Mouse (Mus musculus) embryonic facial prominence, embryonic 15.5 days (tissue): ENCODE measurements around the gene 1500009L16Rik. TPM values are rescaled to one million over a fixed set of nuclear protein-coding genes. Genes with fewer than 3 reads are reported as not detected.
A peak's percentile ranks its signal among the peaks of the same experiment; 100 is the strongest.

Experiments
- ATAC-seq: fragments of 200-750 bp; cut with Nextera tagmentation; 2 replicates; pipeline ENCODE4 v1.8.0; 2017; ENCODE audit warnings: low read depth, moderate TSS enrichment; ENCODE audit not compliant: insufficient number of reproducible peaks, low FRiP score, low TSS enrichment
- H3K27ac ChIP-seq: fragments of 300-500 bp; sonication (generic); replicated peaks from 2 replicates; pipeline ENCODE4 v1.5.1; 2015; ENCODE audit warnings: mild to moderate bottlenecking, inconsistent platforms
- H3K27me3 ChIP-seq: fragments of 300-500 bp; sonication (generic); 2 replicates; pipeline ENCODE4 v1.6.1; 2015; ENCODE audit warnings: inconsistent platforms
- H3K36me3 ChIP-seq: fragments of 300-500 bp; sonication (generic); 2 replicates; pipeline ENCODE4 v1.6.1; 2015; ENCODE audit warnings: mild to moderate bottlenecking, inconsistent platforms
- H3K4me1 ChIP-seq: fragments of 300-500 bp; sonication (generic); 2 replicates; pipeline ENCODE4 v1.6.1; 2015; ENCODE audit warnings: inconsistent platforms
- H3K4me2 ChIP-seq: fragments of 300-500 bp; sonication (generic); replicated peaks from 2 replicates; pipeline ENCODE4 v1.6.1; 2015; ENCODE audit warnings: mild to moderate bottlenecking, inconsistent platforms
- H3K4me3 ChIP-seq: fragments of 300-500 bp; sonication (generic); replicated peaks from 2 replicates; pipeline ENCODE4 v1.5.1; 2015; ENCODE audit warnings: mild to moderate bottlenecking, inconsistent platforms
- H3K9ac ChIP-seq: fragments of 300-500 bp; sonication (generic); 2 replicates; pipeline ENCODE4 v1.6.1; 2015; ENCODE audit warnings: inconsistent platforms
- H3K9me3 ChIP-seq: fragments of 300-500 bp; sonication (generic); replicated peaks from 2 replicates; pipeline ENCODE4 v1.6.1; 2016; ENCODE audit warnings: inconsistent platforms
- WGBS: fragments of 180-500 bp; shearing (Covaris S2); methylation state at CpG from one replicate; pipeline ENCODE4 v1.1.7; 2015; 5-methylcytosine and 5-hydroxymethylcytosine counted together
- polyA plus RNA-seq: library from polyadenylated mRNA; unstranded; fragments of >200 nt; fragmentation: Nextera tagmentation; extraction: Ambion mirVana; gene quantifications from 2 replicates; pipeline ENCODE4 v1.2.1, GENCODE M21; 2015

1500009L16Rik gene
- polyA plus RNA-seq: 24.8 and 29.0 TPM in 2 replicates

DNA sequence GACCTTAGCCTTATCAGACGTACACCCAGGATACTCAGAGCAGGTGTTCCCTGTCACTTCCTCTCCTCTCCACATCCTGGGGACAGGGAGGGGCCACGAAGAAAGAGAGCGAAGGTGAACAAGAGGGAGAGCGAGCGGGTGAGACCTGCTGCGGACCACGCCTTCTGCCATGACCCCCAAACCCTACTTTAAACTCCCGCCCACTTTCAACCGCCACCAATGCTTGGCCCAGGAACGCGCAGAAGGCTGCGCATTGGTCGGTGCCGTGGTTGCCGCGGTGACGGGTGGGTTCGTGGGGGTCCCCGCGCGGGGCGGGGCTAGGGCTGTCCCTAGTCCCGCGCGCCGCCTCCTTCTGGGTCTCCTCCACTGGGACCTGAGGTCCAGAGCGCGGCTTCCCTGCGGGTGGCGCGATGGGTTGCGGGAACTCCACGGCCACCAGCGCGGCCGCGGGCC, at the start of gene 1500009L16Rik:
Gene 1500009L16Rik, plus strand, starts transcription at position 287 of the 453 bp plus-strand sequence.
- Histone ChIP-seq H3K9ac (peak within 1 kb of the TSS; percentile 40), H3K36me3 (no peaks in the 10 kb centered on the region), H3K9me3 (no peaks in the 10 kb centered on the region), H3K4me3 (peak within 1 kb of the TSS; percentile 65), H3K4me1 (peaks cover 18% of the 10 kb centered on the region), H3K4me2 (peak within 1 kb of the TSS; percentile 92), H3K27me3 (no peaks in the 10 kb centered on the region), H3K27ac (no peak within 1 kb of the TSS)
- ATAC-seq: peak; percentile 90
- WGBS: 0% methylated on average over 35 of the region's 37 CpGs

DNA sequence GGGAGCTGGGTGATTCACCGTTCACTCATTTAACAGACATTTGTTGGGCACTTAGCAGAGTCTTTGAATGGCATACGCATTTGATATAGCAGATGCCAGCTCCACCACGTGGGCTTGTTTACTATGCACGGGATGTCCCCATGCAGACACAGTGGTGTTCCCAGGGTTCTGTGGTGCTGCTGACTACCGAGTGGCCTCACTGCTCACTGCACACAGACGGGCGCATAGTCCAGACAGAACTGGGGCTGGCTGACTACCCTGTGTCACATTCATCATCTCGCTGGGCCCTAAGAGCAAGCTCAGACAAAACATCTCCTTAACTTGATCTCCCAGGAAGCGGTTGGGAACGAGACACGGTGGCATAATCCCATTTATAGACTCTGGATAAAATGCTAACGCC, 41.3 kb upstream of the 1500009L16Rik start:
- Histone ChIP-seq H3K4me3 (no peak overlapping the region), H3K4me1 (no peaks in the 10 kb centered on the region), H3K4me2 (no peak overlapping the region), H3K36me3 (no peaks in the 10 kb centered on the region), H3K9ac (no peak overlapping the region), H3K9me3 (no peaks in the 10 kb centered on the region), H3K27ac (no peak overlapping the region), H3K27me3 (no peaks in the 10 kb centered on the region)
- WGBS: 73% methylated on average over 12 of the region's 12 CpGs
- ATAC-seq: no peak

DNA sequence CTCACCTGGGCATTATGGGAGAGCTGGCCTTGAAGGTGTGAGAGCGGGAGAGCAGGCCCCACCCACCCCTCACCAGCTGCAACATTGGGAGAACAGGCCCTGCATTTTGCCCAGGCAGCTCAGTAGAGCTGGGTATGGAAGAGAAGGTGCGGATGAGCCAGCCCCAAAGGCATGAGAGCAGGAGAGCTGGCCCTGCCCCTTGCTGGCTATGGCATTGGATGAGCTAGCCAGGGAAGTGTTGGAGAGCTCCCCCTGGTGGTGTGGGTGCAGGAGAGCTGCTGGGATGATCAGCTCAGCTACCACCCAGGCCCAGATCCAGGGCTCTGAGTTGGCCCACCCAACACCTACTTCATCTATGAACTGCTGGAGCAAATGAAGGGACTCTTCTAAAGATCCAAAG, 34.5 kb upstream of the 1500009L16Rik start:
- WGBS: 76% methylated on average over 2 of the region's 2 CpGs
- Histone ChIP-seq H3K9me3 (no peaks in the 10 kb centered on the region), H3K4me3 (no peak overlapping the region), H3K4me1 (no peaks in the 10 kb centered on the region), H3K36me3 (no peaks in the 10 kb centered on the region), H3K9ac (no peak overlapping the region), H3K27ac (no peak overlapping the region), H3K4me2 (no peak overlapping the region), H3K27me3 (no peaks in the 10 kb centered on the region)
- no peak for ATAC-seq

DNA sequence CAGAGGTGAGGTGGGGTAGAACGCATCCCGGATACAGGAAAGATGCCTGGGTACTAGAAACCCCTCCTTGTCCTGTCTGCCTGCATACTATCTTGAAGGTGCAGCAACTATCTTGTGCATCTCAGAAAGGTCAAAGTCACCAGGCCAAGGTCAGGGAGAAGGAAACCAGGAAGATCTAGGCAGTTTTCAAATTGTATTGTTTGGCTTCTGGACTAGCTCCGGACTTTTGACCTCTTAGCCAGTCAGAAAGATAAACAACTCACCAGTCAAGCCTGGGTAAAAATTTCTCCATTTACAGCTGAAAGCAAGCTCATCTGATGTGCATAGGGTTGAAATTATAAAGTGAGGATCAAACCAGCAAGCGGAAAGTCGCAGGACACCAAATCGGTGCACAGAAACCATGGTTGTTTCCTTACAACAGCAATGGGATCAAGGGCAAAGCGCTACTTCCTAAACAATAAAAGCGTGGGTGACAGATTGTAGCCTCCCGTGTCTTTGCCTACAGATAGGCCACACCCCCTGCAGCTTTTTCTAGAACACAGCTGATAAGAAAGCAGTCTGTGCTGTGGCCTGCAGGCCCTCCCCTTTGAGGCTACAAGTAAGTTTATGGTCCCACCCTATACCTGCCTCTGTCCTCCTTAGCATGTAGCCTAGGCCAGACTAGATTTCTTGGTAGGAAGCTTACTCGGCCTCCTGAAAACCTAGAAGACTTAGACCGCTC, 30.3 kb upstream of the 1500009L16Rik start:
- no peak overlapping the region for H3K9ac ChIP-seq
- H3K4me1 ChIP-seq: no peaks in the 10 kb centered on the region
- 86% methylated on average over 11 of the region's 11 CpGs for WGBS
- H3K9me3 ChIP-seq: no peaks in the 10 kb centered on the region
- no peak overlapping the region for H3K4me2 ChIP-seq
- no peak overlapping the region for H3K4me3 ChIP-seq
- no peak for ATAC-seq
- H3K36me3 ChIP-seq: no peaks in the 10 kb centered on the region
- H3K27me3 ChIP-seq: no peaks in the 10 kb centered on the region
- no peak overlapping the region for H3K27ac ChIP-seq

DNA sequence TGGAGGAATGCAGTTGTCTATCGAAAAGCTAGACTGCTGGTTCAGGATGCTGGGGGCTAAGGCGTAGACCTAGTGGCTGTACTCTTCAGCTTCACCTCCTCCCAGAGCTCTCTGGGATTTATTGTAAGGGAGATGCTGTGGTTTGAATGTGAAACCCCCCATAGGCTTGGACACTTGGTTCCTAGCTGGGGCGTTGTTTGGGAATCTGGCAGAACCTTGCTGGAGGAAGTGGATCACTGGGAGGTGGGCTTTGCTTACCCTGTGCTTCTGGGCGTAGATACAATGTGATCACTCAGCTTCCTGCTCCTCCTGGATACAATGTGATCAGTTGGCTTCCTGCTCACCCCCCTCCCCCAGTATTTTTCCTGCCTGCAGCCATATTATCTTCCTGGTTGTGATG, 26.4 kb upstream of the 1500009L16Rik start:
- Histone ChIP-seq H3K9ac (no peak overlapping the region), H3K9me3 (no peaks in the 10 kb centered on the region), H3K4me3 (no peak overlapping the region), H3K4me2 (no peak overlapping the region), H3K27me3 (no peaks in the 10 kb centered on the region), H3K27ac (no peak overlapping the region), H3K4me1 (no peaks in the 10 kb centered on the region), H3K36me3 (no peaks in the 10 kb centered on the region)
- WGBS: 75% methylated on average over 4 of the region's 4 CpGs
- no peak for ATAC-seq

DNA sequence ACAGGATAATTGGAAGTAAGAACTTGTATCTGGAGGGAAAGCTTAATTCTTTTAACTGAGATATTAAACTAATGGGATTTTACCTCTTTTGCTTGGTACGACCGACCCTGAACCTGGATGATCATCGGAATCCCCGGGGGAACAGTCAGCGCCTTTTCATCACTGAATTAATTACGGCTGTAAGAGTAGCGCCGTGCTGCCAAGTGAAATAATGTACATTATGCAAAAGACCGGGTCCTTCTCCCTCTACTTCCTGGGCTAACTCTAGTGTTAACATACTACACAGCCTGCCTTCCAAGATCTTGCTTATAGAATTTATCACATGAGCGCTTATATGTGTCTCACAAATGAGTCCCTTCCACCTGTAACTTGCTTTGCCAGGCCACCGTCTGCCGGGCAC, 16.0 kb upstream of the 1500009L16Rik start:
- peaks cover 12% of the 10 kb centered on the region; the same call in 1 of the 2 replicates for H3K4me1 ChIP-seq
- no peak overlapping the region for H3K9ac ChIP-seq

DNA sequence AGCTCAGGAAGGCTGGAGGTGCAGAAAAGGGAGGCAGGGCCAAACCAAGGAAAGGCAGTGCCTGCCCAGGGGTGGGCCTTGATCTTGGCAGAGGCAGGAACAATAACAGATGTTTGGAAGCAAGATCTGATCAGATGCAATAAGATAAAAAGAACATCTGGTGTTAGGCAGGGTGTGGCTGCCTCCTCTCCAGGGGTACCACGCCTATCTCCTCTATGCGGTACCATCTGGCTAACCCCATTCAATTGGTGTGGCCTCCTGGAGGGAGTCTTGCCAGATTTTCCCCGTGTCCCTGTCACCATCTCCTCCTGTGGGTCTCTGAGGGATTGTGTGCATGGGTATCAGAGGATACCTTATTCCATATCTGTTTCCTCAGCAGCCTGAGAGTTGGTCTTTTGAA, 12.7 kb upstream of the 1500009L16Rik start:
- WGBS: 52% methylated on average over 3 of the region's 3 CpGs
- Histone ChIP-seq H3K4me2 (no peak overlapping the region), H3K4me3 (no peak overlapping the region), H3K27me3 (no peaks in the 10 kb centered on the region), H3K36me3 (no peaks in the 10 kb centered on the region), H3K4me1 (peaks cover 18% of the 10 kb centered on the region; the same call in 1 of the 2 replicates), H3K9ac (no peak overlapping the region), H3K27ac (no peak overlapping the region), H3K9me3 (no peaks in the 10 kb centered on the region)
- no peak for ATAC-seq

More for the DNA sequence above, 16.0 kb upstream of the 1500009L16Rik start:
- Histone ChIP-seq H3K9me3 (no peaks in the 10 kb centered on the region), H3K27ac (no peak overlapping the region), H3K4me3 (no peak overlapping the region), H3K27me3 (no peaks in the 10 kb centered on the region), H3K36me3 (no peaks in the 10 kb centered on the region), H3K4me2 (no peak overlapping the region)
- ATAC-seq: no peak
- WGBS: 89% methylated on average over 12 of the region's 12 CpGs

DNA sequence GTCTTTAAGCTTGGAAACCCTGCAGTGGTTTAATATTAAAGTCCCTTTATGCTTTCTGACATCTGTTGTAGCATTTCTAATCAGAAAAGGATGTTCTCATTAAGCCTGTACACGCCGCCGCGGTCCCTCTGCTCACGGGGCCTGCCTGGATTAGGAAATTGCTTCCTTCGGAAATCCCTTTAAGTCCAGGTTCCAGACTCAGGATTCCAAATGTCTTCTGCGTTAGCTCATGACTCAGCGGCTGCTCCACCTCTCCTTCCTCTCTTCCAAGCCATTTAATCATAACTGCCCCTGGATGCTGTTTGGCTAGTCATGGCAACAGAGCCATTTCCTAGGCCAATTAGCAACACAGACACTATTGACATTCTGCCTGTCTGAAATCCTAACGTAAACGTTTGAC, 10.9 kb upstream of the 1500009L16Rik start:
- WGBS: 30% methylated on average over 10 of the region's 10 CpGs
- peak overlapping the region; percentile 56 for H3K27ac ChIP-seq
- H3K4me2 ChIP-seq: no peak overlapping the region
- no peak overlapping the region for H3K9ac ChIP-seq
- no peak for ATAC-seq
- no peak overlapping the region for H3K4me3 ChIP-seq
- H3K4me1 ChIP-seq: peaks cover 18% of the 10 kb centered on the region; the same call in 1 of the 2 replicates
- no peaks in the 10 kb centered on the region for H3K36me3 ChIP-seq
- no peaks in the 10 kb centered on the region for H3K27me3 ChIP-seq
- H3K9me3 ChIP-seq: no peaks in the 10 kb centered on the region

DNA sequence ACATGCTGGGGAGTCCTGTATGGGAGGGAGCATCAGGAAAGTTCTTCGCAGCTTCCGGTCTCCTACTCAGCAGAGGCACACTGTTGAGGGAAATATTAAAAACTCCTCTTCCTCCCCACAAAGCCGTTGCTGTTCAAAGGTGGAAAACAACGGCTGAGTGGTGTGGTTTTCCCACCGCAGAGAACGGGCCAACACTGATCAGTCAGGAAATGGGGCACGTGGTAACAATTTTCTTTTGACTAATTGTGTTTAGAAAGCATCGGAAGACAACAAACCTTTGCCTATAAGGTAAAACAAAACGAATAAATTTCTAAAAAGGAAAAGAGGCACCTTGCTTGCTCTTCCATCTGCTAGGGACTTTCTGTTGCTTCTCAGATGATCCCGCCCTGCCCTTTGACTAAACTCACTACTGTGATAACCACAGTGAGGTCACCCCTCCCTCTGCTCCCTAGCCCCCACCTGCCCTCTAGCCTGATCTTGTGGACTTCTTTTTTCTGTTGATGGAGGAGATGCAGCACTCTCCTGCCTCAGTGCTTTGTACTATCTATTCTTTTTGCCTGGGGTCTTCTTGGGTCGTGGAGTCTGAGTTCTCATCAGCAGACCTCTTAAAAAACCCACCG, 3.7 kb upstream of the 1500009L16Rik start:
- Histone ChIP-seq H3K9me3 (no peaks in the 10 kb centered on the region), H3K27ac (no peak overlapping the region), H3K4me2 (no peak overlapping the region), H3K4me3 (no peak overlapping the region), H3K36me3 (no peaks in the 10 kb centered on the region), H3K9ac (no peak overlapping the region), H3K27me3 (no peaks in the 10 kb centered on the region), H3K4me1 (peaks cover 17% of the 10 kb centered on the region)
- 63% methylated on average over 12 of the region's 12 CpGs for WGBS
- ATAC-seq: no peak

DNA sequence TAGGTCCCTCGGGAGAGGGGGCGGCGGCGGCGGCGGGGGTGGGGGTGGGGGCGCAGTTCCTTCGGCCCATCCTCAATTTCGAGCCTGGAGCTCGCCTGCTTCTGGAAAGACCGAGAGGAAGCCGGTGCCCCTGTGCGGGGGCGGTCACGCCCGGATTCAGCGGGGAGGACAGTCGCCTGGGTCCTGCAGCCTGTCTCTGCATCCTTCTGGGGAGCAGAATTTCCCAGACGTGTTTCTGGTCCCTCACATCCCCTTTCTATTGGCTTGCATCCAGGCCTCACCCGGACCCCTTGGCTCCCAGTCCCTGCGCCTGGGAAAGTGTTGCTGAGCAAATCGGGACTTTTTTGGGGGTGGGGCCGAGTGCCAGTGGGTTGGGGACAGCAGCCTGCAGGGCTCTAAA, 390 bp downstream of the 1500009L16Rik start:
- under 1% methylated on average over 23 of the region's 23 CpGs for WGBS
- H3K4me3 ChIP-seq: peak overlapping the region; percentile 65
- H3K27ac ChIP-seq: no peak overlapping the region
- peak; percentile 68; the same call in 1 of the 2 replicates for ATAC-seq
- no peaks in the 10 kb centered on the region for H3K9me3 ChIP-seq
- no peaks in the 10 kb centered on the region for H3K27me3 ChIP-seq
- peak overlapping the region; percentile 92 for H3K4me2 ChIP-seq
- peaks cover 18% of the 10 kb centered on the region for H3K4me1 ChIP-seq
- no peaks in the 10 kb centered on the region for H3K36me3 ChIP-seq
- H3K9ac ChIP-seq: peak overlapping the region; percentile 40

DNA sequence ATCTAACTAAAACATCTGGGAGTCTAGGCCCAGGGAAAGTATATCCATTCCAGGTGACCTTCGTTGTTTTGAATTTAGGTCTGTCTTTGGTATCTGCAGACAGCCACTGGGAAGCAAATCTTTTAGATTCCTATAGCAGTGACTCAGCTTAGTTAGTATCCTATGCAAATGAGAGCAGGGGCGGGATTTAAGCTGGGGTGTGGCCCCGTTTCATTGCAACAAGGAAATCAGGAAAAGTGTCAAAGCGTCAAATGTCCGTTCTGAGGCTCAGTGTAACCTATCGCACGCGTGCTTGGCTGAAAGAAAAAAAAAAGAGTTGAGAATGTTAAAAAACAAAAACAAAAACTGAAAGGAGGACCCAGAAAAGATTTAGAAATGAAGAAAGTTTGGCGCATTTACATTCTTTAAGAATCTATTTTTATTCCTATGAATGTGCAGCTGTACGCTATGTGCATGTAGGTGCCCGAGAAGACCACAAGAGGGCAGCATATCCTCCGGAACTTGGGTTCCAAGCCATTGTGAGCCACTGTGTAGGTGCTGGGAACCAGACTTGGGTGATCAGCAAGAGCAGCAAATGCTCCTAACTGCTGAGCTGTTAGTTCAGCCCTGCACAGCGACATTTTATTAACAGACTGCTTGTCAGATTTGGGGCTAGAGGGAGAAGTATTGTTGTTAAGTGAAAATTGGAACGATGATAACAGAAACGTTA, 1.8 kb downstream of the 1500009L16Rik start:
- Histone ChIP-seq H3K36me3 (no peaks in the 10 kb centered on the region), H3K4me3 (no peak overlapping the region), H3K27ac (no peak overlapping the region), H3K4me1 (peaks cover 27% of the 10 kb centered on the region), H3K4me2 (no peak overlapping the region), H3K9me3 (no peaks in the 10 kb centered on the region), H3K27me3 (no peaks in the 10 kb centered on the region), H3K9ac (no peak overlapping the region)
- ATAC-seq: no peak
- WGBS: 84% methylated on average over 15 of the region's 15 CpGs
